Mouse (Mus musculus): ENCODE measurements around the gene Bicral.

Bicral gene

DNA sequence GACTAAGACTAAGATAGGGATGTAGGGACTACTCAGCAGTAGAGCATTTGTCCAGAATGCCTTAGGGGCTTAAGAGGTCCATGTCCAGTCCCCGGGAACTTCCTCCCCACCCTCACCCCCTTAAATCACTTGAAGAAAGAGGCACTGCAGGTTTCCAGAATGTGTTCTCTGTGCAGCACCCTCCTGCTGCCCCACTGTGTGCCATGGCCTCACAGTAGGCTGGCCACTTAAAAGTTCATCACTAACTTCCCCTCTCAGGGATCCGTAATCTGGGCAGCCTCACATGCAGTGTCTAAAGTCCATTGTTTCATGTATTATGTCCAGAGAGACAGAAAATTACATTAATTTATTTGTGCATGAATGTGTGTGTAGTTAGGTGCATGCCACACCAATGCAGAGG lies 20.4 kb downstream of the Bicral start:
- TF ChIP-seq GATA4 (IDR thresholded peaks at IDR 0.05; ENCODE audit: insufficient replicate concordance, low read length) = no peak

GRCm38 (mm10) chr17:46835093-46835715 lies 23.1 kb downstream of the Bicral start:
- no peak for TF ChIP-seq GATA4 (IDR thresholded peaks at IDR 0.05; ENCODE audit: insufficient replicate concordance, low read length)

GRCm38 (mm10) chr17:46832981-46833305 lies 25.3 kb downstream of the Bicral start:
- no peak for TF ChIP-seq GATA4 (IDR thresholded peaks at IDR 0.05; ENCODE audit: insufficient replicate concordance, low read length)

DNA sequence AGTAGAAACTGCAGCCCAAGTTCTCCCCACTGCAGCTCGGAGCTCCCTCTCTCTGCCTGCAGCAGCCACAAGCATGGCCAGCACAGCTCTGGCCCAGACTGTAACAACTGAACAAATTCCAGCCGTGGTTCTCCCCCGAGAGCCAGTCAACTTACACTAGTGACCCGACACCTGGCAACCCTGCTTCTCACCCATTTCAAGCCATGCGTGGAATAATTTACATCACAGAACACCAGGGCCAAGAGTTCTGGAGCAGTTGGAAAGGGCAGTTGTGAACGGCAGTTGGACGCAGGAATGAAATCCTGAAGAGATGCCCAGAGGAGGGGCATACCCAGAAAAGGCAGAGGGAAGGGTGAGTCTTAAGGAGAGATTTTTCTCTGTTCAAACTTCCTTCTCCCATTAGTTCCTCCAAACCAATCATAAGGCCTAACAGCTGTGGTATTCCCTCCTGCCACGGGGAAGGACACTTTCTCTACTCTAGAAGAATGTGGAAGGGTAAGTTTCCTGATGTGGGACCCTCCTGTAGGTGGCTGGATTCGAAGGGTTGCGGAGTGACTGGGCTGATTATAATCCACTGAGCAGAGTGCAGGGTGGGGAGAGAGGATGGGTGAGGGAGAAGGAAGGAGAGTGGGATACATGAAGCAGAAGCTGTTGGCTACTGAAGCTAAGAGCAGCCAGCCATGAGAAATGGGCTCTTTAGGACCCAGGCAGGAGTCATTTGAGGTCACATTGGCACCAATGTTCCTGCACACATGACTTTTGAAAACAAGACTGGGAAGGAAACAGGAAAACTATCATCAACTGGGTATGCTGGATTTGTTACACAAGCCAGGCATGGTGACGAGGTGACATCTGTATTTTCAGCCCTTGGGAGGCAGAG lies 25.9 kb downstream of the Bicral start:
- no peak for TF ChIP-seq GATA4 (IDR thresholded peaks at IDR 0.05; ENCODE audit: insufficient replicate concordance, low read length)

DNA sequence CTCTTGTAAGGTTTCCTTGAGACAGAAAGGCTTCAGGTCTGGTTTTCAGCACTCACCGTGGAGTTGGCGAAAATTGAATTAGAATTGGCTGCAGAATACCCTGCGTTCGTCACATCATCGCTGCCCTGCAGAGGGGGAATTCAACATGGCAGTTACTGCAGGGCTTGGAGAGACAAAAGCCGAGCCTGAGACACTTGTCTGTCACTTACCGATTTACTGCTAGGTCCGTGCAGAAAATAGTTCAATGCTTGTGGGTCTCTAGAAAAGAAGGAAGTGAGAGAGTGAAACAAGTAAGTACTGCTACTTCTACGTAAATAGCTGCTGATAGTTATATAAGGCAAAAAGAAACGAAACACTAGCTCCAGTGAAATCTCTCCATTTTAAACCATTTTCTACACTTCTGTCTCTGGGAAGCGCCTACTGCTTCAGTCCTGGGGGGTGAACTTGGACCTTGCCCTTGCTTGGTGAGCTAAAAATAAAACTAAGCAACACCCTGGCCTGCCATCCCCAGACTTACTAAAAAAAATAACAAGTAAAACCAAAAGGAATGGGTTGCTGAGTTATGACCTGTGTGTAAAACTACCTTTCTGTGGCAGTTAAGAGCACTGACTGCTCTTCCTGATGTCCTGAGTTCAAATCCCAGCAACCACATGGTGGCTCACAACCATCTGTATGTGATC lies 28.3 kb downstream of the Bicral start:
- TF ChIP-seq GATA4 (IDR thresholded peaks at IDR 0.05; ENCODE audit: insufficient replicate concordance, low read length) = no peak

GRCm38 (mm10) chr17:46828935-46829334 lies 29.3 kb downstream of the Bicral start:
- TF ChIP-seq GATA4 (IDR thresholded peaks at IDR 0.05; ENCODE audit: insufficient replicate concordance, low read length) = no peak

DNA sequence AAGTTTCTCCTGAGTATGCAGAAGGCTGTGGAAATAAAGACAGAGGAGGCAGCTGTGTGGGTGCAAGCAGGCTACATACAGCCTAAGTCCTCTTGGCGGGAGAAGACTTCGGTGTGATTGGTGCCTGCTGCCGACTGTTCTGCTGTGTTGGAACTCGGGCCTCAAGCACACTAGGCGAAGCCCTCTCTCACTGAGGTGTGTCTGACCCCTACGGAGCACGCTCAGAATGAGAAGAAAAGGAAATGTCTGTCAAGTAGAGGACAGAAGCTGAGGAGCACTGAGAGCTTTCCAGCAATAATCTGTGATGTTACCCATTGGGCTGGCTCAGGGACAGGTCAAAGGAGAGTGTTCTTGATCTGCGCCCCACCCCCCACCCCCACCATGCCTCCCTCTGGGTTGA lies 35.2 kb downstream of the Bicral start:
- TF ChIP-seq GATA4 (IDR thresholded peaks at IDR 0.05; ENCODE audit: insufficient replicate concordance, low read length) = no peak

GRCm38 (mm10) chr17:46820628-46821027 lies 37.7 kb downstream of the Bicral start:
- no peak for TF ChIP-seq GATA4 (IDR thresholded peaks at IDR 0.05; ENCODE audit: insufficient replicate concordance, low read length)

DNA sequence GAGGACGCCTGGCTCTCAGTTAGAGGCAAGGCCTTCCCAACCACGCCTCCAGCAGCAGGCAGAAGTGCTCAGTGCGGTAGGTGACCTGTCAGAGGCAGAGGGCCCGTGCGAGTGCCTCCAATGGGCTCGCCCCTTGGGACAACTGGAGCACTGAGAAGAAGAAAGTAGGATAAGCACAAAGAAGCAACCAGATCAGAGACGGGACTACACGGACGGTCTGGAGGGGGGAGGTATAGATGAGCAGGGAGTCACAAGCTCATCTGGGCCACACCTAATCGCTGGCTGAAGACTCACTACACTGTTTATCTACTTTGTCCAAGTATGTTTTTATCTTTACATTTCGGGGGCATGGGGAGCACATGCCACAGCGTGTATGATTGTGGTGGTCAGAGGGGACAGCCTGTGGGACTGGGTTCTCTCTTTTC lies 40.5 kb downstream of the Bicral start:
- no peak for TF ChIP-seq GATA4 (IDR thresholded peaks at IDR 0.05; ENCODE audit: insufficient replicate concordance, low read length)

- TF ChIP-seq GATA4 (IDR thresholded peaks at IDR 0.05; ENCODE audit: insufficient replicate concordance, low read length) = no peak
Measured at GRCm38 (mm10) chr17:46816306-46816705, 42.0 kb downstream of the Bicral start.

GRCm38 (mm10) chr17:46814497-46814896 lies 43.8 kb downstream of the Bicral start:
- no peak for TF ChIP-seq GATA4 (IDR thresholded peaks at IDR 0.05; ENCODE audit: insufficient replicate concordance, low read length)

- TF ChIP-seq GATA4 (IDR thresholded peaks at IDR 0.05; ENCODE audit: insufficient replicate concordance, low read length) = no peak
Measured at GRCm38 (mm10) chr17:46813637-46814036, 44.6 kb downstream of the Bicral start.

- TF ChIP-seq GATA4 (IDR thresholded peaks at IDR 0.05; ENCODE audit: insufficient replicate concordance, low read length) = no peak
Measured at GRCm38 (mm10) chr17:46812442-46812841, 45.8 kb downstream of the Bicral start.

DNA sequence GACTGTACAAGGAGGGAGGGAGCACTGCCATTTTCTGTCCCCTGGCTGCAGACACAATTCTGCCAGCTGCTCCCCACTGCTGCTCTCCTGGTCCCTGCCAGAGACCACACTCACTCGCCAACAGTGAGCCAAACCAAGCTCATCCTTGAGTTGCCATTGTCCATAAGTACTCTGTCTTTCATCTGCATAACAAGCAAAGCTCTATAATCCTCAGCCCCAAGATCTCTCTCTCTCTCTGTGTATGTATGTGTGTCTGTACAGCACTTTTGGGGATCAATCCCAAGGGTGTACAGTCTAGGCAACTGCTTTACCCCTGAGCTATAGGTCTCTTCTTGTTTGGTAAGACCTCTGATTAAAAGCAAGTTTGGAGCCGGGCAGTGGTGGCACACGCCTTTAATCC lies 47.6 kb downstream of the Bicral start:
- TF ChIP-seq GATA4 (IDR thresholded peaks at IDR 0.05; ENCODE audit: insufficient replicate concordance, low read length) = no peak

DNA sequence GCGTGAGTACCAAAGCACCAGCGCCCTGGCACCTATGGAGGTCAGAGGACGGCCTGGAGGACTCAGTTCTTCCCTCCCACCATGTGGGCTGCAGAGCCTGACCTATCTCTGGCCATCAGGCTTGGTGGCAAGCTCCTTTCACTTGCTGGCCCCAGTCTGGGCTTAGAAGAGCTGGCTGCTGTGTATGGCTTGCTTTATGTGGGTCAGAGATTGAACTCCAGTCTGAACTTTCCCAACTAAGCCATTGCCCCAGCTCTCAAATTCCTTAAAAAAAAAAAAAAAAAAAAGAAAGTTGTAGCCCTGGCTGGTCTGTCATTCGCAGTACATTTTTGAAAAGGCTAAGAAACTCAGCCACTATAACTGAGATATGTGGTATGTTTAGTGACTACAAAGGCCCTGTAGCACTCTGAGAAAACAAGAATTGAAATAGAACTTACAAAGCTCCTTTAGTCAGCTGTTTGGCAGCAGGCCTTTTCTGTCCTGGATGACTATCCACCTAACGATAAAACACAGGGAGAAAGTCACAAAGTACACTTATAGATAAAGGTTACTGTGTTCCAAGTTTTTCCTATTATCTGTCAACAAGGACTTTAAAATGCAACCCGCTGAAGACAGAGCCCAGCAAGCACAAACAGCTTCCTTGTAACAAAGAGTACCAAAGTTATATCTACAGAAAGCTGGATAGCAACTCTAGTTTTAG lies 49.0 kb downstream of the Bicral start:
- no peak for TF ChIP-seq GATA4 (IDR thresholded peaks at IDR 0.05; ENCODE audit: insufficient replicate concordance, low read length)
